Mouse (Mus musculus) testis, adult 2 months (tissue): ENCODE results near the gene Map4k4.

Source experiments
- CTCF ChIP-seq: fragments of 200-500 bp; IDR thresholded peaks from 2 replicates; pipeline ENCODE4 v1.5.1; 2012; ENCODE audit warnings: low read depth, mild to moderate bottlenecking, inconsistent platforms, low read length, moderate library complexity; ENCODE audit not compliant: control insufficient read depth, insufficient read depth, insufficient replicate concordance
- POLR2A ChIP-seq: fragments of 200-500 bp; IDR thresholded peaks from 2 replicates; pipeline ENCODE4 v1.6.1; 2012; ENCODE audit warnings: low read depth, mild to moderate bottlenecking, inconsistent platforms, low read length, moderate library complexity; ENCODE audit not compliant: control insufficient read depth

- TF ChIP-seq CTCF: no peak
- no peak for TF ChIP-seq POLR2A
Observed at GRCm38 (mm10) chr1:39902704-39903151, 2.0 kb downstream of the Map4k4 start.
